Mouse (Mus musculus) splenic B cell, adult 2 months (primary cell): ENCODE data around the gene Atp1b2.
A peak's percentile ranks its signal among the peaks of the same experiment; 100 is the strongest.

ENCODE experiments used
- DNase-seq: peaks from one replicate; pipeline ENCODE4 v3.0.0-alpha.2; 2011; ENCODE audit warnings: low read depth, low spot score
- H3K27me3 ChIP-seq: 2 replicates; pipeline ENCODE4 v1.6.1; 2012; ENCODE audit warnings: mild to moderate bottlenecking, low read length, moderate library complexity, mixed read lengths; ENCODE audit not compliant: control insufficient read depth, poor library complexity, insufficient read depth, severe bottlenecking
- H3K36me3 ChIP-seq: 2 replicates; pipeline ENCODE4 v1.6.1; 2012; ENCODE audit warnings: mild to moderate bottlenecking, low read length, moderate library complexity, mixed read lengths; ENCODE audit not compliant: control insufficient read depth, poor library complexity, insufficient read depth, severe bottlenecking

Gene Atp1b2

GRCm38 (mm10) chr11:69599436-69599835 lies 6.3 kb downstream of the Atp1b2 start:
- Histone ChIP-seq H3K36me3 (no peaks in the 10 kb centered on the region), H3K27me3 (no peaks in the 10 kb centered on the region; the same call in 1 of the 2 replicates)
- no peak for DNase-seq

DNA sequence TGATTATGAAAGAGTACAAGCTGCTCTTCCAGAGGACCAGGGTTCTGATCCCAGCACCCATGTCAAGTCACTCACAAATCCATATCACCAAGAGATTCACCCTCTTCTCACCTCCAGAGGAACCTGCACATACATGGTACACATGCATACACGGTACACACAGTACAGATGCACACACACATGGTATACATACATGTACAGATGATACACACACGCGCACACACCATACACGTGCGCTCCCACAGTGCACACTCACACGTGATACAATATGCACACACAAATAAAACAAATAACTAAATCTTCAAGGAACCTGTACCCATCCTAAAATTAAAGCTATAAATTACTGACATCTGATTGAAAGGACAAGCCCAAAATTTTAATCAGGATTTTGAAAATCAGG lies 10.9 kb downstream of the Atp1b2 start:
- no peak for DNase-seq
- Histone ChIP-seq H3K36me3 (peaks cover 4% of the 10 kb centered on the region; the same call in 1 of the 2 replicates), H3K27me3 (no peaks in the 10 kb centered on the region)

- H3K27me3 ChIP-seq: no peaks in the 10 kb centered on the region
- no peak for DNase-seq
These were observed 12.9 kb downstream of the Atp1b2 start for GRCm38 (mm10) chr11:69592799-69593198.

DNA sequence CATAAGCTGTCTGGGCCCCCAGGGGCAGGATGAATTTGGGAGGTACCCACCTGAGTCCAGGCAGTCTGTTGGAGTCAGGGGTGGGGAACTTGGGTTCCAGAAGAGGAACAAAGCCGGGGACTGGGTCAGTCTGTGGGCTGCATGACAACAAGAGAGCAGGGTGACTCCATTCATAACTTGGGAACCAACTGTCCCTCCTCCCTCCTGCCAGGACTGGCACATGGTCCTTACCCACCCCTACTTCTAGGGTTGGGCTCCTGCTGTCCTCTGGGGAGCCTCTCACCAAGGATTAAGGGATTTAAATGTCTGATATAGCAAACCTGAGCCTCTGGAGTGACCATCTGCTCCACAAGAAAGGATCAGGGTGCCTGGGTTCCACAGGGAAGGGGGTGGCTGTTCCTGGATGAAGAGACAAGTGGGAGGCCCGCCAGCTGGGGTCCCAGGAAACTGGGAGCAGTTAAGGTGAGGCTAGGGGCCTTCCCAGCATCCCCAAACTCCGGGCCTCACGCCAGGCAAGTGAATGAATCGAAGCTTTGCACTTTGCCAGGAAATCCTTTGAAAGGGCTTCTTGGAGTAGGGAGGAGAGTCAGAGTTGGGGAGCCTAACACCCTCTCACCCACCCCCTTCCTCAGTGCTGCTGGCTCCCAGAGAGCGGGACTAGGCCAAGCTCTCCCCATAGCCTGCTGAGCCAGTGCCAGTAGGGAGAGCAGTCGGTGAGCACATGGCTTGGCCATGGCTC lies 13.7 kb downstream of the Atp1b2 start:
- DNase-seq: no peak
- H3K36me3 ChIP-seq: peaks cover 6% of the 10 kb centered on the region
- H3K27me3 ChIP-seq: no peaks in the 10 kb centered on the region

More at GRCm38 (mm10) chr11:69592799-69593198, 12.9 kb downstream of the Atp1b2 start:
- peaks cover 4% of the 10 kb centered on the region; the same call in 1 of the 2 replicates for H3K36me3 ChIP-seq

DNA sequence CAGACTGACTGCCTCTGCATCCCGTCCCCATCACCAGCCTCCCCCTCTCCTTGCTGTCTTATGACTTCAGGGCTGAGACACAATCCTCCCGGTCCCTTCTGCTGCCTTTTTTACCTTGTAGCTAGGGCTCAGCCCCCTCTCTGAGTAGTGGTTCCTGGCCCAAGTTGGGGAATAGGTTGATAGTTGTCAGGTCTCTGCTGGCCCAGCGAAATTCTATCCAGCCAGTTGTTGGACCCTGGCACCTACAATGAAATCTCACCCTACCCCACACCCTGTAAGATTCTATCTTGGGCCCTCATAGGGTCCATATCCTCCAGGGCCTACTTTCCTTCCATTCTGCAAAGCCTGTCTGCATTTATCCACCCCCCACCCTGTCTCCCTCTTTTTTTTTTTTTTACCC lies 14.3 kb downstream of the Atp1b2 start:
- no peaks in the 10 kb centered on the region for H3K27me3 ChIP-seq
- H3K36me3 ChIP-seq: peaks cover 6% of the 10 kb centered on the region
- no peak for DNase-seq

- Histone ChIP-seq H3K27me3 (no peaks in the 10 kb centered on the region), H3K36me3 (peaks cover 6% of the 10 kb centered on the region)
- no peak for DNase-seq
These were observed 15.1 kb downstream of the Atp1b2 start for GRCm38 (mm10) chr11:69590622-69591021.

- no peaks in the 10 kb centered on the region for H3K27me3 ChIP-seq
- no peak for DNase-seq
- peaks cover 6% of the 10 kb centered on the region for H3K36me3 ChIP-seq
These were observed 16.4 kb downstream of the Atp1b2 start for GRCm38 (mm10) chr11:69589207-69589834.

DNA sequence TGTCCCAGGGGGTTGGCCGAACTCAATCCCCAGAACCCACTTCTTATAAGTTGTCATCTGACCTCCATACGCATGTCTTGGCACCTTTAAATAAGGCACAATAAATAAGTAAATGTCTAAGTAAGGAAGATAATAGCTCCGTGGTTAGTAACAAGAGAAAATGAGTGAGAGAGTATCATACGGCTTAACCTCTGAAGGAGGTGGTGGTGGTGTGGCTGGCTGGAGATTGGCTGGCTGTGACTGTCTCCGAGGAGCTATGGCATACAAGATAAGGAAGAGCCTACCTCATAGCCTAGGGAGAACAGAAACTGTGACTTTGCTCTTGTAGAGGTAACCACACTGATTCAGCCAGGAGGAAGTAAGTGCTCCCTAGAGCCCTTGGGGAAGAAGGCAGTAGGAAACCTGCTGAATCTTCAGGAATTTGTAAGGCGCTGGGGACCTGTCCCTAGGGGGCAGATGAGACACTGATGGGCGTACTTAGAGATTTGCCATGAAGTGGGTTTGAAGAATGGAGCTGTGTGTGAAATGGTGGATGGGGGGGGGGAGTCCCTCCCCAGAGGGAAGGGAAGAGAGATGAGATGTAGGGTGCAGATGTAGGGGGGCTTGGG lies 19.9 kb downstream of the Atp1b2 start:
- Histone ChIP-seq H3K36me3 (peaks cover 2% of the 10 kb centered on the region; the same call in 1 of the 2 replicates), H3K27me3 (no peaks in the 10 kb centered on the region)
- peak; percentile 42 for DNase-seq

DNA sequence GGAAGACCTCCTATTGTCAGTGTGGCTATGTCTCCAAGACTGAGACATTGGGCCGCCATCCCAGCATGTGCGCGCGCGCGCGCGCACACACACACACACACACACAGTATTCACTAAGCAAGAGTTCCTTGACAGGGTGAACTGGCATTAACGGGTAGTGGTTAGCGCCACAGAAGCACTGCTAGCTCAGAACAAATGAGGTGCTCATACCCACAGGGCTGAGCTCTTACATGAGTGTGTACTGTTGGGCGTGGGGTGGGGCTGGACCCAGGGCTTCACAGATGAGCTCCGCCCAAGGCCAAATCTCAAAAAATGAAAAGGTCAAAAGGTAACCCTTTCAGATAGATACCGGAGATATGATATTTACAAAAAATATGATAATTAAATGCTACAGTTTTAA lies 20.8 kb downstream of the Atp1b2 start:
- no peak for DNase-seq
- Histone ChIP-seq H3K36me3 (peaks cover 2% of the 10 kb centered on the region; the same call in 1 of the 2 replicates), H3K27me3 (no peaks in the 10 kb centered on the region)

- Histone ChIP-seq H3K36me3 (peaks cover 2% of the 10 kb centered on the region; the same call in 1 of the 2 replicates), H3K27me3 (no peaks in the 10 kb centered on the region)
- no peak for DNase-seq
These were observed 21.7 kb downstream of the Atp1b2 start for GRCm38 (mm10) chr11:69584008-69584407.

GRCm38 (mm10) chr11:69582230-69582805 lies 23.4 kb downstream of the Atp1b2 start:
- Histone ChIP-seq H3K27me3 (no peaks in the 10 kb centered on the region), H3K36me3 (no peaks in the 10 kb centered on the region)
- DNase-seq: no peak

DNA sequence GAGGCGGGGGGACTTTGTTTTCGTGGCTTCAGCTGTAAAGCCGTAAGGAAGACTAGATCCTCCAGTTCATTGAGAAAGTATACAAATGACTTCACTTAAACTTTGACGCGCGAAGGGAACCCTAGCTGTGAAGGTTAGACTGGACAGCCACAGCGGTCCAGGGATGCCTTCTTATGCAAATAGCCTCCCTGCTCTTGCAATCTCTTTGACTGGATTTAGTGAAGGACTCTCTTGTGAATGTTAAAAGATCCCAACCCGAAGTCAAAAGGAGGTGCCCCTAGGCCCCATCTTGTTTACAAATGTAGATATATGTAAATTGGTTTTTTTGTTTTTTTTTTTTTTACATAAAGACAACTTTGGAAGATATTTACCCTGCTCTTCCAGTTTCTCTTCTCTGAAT lies 23.9 kb downstream of the Atp1b2 start:
- no peaks in the 10 kb centered on the region for H3K36me3 ChIP-seq
- no peaks in the 10 kb centered on the region for H3K27me3 ChIP-seq
- peak; percentile 18 for DNase-seq

- peak; percentile 80 for DNase-seq
- H3K27me3 ChIP-seq: no peaks in the 10 kb centered on the region
These were observed 24.5 kb downstream of the Atp1b2 start for GRCm38 (mm10) chr11:69581147-69581688.

GRCm38 (mm10) chr11:69580572-69581146 lies 25.1 kb downstream of the Atp1b2 start:
- DNase-seq: no peak
- no peaks in the 10 kb centered on the region; the same call in 1 of the 2 replicates for H3K36me3 ChIP-seq
- H3K27me3 ChIP-seq: no peaks in the 10 kb centered on the region

More at GRCm38 (mm10) chr11:69581147-69581688, 24.5 kb downstream of the Atp1b2 start:
- no peaks in the 10 kb centered on the region; the same call in 1 of the 2 replicates for H3K36me3 ChIP-seq
